Mouse (Mus musculus) forebrain, embryonic 12.5 days (tissue): ENCODE measurements around the gene Trim47. TPM values are rescaled to one million over a fixed set of nuclear protein-coding genes. Genes with fewer than 3 reads are reported as not detected.
"Not testable (repeated sequence)": the region's sequence is repeated elsewhere in the genome, so short reads cannot be mapped to it uniquely, and the experiment has no call there.

Source experiments
- ATAC-seq: fragments of 200-750 bp; cut with Nextera tagmentation; 2 replicates; pipeline ENCODE4 v1.8.0; 2017; ENCODE audit warnings: moderate TSS enrichment; ENCODE audit not compliant: low FRiP score
- H3K27ac ChIP-seq: fragments of 300-500 bp; sonication (generic); 2 replicates; pipeline ENCODE4 v1.5.1; 2016; ENCODE audit warnings: mild to moderate bottlenecking
- H3K27me3 ChIP-seq: fragments of 300-500 bp; sonication (generic); 2 replicates; pipeline ENCODE4 v1.6.1; 2016; ENCODE audit warnings: mild to moderate bottlenecking
- H3K36me3 ChIP-seq: fragments of 300-500 bp; sonication (generic); replicated peaks from 2 replicates; pipeline ENCODE4 v1.6.1; 2016; ENCODE audit warnings: mild to moderate bottlenecking
- H3K4me1 ChIP-seq: fragments of 300-500 bp; sonication (generic); 2 replicates; pipeline ENCODE4 v1.6.1; 2016
- H3K4me2 ChIP-seq: fragments of 300-500 bp; sonication (generic); 2 replicates; pipeline ENCODE4 v1.6.1; 2016; ENCODE audit warnings: mild to moderate bottlenecking, moderate library complexity
- H3K4me3 ChIP-seq: fragments of 300-500 bp; sonication (generic); replicated peaks from 2 replicates; pipeline ENCODE4 v1.5.1; 2016; ENCODE audit warnings: mild to moderate bottlenecking
- H3K9ac ChIP-seq: fragments of 300-500 bp; sonication (generic); 2 replicates; pipeline ENCODE4 v1.6.1; 2016; ENCODE audit warnings: mild to moderate bottlenecking
- H3K9me3 ChIP-seq: fragments of 300-500 bp; sonication (generic); 2 replicates; pipeline ENCODE4 v1.6.1; 2016
- WGBS: fragments of 180-500 bp; shearing (Covaris S2); methylation state at CpG from one replicate; pipeline ENCODE4 v1.1.7; 2016; 5-methylcytosine and 5-hydroxymethylcytosine counted together
- polyA plus RNA-seq: library from polyadenylated mRNA; unstranded; fragments of >200 nt; fragmentation: Nextera tagmentation; extraction: Ambion mirVana; gene quantifications from 2 replicates; pipeline ENCODE4 v1.2.1, GENCODE M21; 2016

The Trim47 gene
- polyA plus RNA-seq, 1 experiment from 2014 or later: 3.2 TPM

DNA sequence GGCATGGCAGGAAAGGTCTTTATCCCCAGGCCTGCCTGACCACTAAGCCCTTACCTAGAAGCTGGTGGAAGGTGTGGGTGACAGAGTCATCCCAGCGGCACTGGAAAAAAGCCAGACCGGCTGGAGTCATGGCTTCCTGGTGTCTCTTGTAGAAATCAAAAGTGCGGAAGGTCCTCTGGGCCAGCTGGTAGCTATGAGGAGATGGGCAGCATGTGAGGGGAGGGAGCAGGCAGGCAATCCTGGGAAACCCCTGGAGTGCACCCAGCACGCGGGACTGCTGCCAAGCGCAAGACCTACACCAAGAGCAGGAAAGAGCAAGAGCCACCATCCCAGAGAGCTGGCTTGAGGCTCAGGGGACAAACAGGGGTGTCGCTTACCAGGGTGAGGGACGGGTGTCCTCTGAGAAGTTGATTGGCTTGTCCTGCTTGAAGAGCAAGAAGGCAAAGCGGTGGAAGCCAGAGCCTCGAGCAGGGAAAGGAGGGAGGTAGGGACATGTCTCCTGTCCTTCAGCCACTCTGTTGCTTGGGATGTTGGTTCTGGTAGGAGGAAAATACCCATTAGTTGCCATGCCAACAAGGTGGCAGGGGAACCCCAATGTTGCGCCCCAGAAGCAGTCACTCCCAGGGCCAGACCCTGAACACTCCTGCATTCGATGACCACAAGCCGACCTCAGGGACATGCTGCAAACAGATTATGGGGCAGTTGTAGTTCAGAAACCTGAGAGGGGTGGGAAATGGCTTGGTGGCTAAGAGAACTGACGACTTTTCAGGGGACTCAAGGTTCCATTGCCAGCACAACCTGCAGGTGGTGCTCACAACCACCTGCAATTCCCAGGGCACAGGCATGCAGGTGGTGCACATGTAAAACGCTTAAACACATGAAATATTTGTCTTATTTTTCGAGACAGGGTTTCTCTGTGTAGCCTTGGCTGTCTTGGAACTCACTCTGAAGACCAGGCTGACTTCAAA lies 5.6 kb upstream of the Trim47 start:
- Histone ChIP-seq H3K9me3 (no peaks in the 10 kb centered on the region), H3K4me2 (no peak overlapping the region), H3K36me3 (peaks cover 45% of the 10 kb centered on the region), H3K27ac (no peak overlapping the region), H3K9ac (no peak overlapping the region), H3K4me1 (peaks cover 35% of the 10 kb centered on the region), H3K4me3 (no peak overlapping the region), H3K27me3 (0 out of 2 replicates have a peak, but pooled peaks cover 9% of the 10 kb centered on the region)
- WGBS: 89% methylated on average over 16 of the region's 16 CpGs
- no peak for ATAC-seq

DNA sequence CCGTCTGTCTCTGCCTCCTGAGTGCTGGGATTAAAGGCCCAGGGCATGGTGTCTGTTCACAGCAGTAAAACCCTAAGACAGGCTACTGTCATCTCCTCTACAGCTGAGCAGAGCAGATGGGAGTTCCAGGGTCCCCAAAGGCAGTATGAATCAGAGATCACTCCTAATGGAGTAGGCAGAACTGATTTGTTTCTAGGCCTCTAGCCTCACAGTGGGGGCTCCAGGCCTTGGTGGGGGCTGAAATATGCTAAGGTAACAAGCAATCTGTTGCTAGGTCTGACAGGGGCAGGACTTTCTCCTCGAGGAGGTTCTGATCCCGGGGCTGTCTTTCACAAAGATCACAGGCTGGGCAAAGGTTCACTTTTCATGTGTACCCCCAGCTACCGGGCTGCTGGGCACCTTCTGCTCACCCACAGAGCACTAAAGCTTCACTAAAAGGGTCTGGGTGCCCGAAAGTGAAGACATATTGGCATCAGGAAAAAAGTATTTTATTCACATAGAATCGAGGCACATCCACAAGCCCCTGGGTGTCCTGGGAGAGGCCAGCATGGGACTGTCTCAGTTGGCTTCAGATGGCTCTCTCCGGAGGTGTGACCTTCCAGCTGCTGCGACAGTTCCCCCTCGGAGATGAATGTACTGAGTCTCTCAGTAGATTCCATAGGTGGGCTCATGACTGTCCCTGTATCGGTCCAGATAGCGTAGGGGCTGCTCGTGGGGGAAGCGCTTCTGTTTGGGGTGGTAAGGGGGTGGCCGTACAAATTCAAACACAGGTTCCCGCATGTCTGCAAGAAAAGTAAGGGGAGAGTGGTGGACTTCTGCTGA lies 4.5 kb upstream of the Trim47 start:
- 85% methylated on average over 15 of the region's 15 CpGs for WGBS
- Histone ChIP-seq H3K27me3 (0 out of 2 replicates have a peak, but pooled peaks cover 9% of the 10 kb centered on the region), H3K4me2 (peak overlapping the region; percentile 83), H3K4me1 (peaks cover 34% of the 10 kb centered on the region), H3K9me3 (no peaks in the 10 kb centered on the region), H3K4me3 (peak overlapping the region; percentile 53), H3K36me3 (peaks cover 45% of the 10 kb centered on the region), H3K9ac (peak overlapping the region; percentile 69; the same call in 1 of the 2 replicates), H3K27ac (no peak overlapping the region)
- no peak for ATAC-seq

DNA sequence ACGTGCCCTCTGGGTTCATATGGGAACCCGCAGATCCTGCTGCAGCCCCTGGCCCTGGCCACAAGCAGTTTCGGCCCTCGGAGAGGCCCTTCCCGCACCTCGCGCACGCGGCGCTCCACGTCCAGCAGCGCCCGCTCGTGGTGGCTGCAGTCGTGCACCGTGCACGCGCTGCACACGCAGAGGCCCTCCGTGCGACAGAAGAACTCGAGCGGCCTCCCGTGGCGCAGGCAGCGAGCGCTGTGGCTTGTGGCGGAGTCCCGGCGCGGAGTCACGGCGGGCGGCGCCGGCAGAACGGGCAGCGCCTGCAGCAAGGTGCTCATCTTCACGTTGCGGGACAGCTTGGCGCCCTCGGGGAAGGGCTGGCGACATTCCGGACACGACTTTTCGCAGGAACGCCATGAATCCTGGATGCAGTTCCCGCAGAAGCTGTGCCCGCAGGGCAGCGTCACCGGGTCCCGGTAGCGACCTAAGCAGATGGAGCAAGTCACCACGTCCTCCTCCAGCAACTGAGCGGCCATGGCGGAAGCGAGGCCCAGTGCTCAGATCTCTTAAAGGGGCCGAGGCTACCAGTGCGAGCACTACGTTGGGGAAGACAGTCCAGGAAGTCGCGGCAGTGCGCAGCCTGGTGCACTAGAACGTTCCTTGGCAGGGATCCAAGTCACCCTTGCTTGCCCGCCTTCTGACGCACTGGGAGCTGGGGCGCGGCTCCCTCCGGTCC lies 3.6 kb upstream of the Trim47 start, which contains the start of gene Trim65:
Trim65 (minus strand) TSS at position 641 of the 718 bp plus-strand sequence.
- Histone ChIP-seq H3K27ac (peak within 1 kb of the TSS; percentile 87), H3K4me3 (peak within 1 kb of the TSS; percentile 53), H3K9me3 (no peaks in the 10 kb centered on the region), H3K4me1 (peaks cover 34% of the 10 kb centered on the region), H3K36me3 (peaks cover 44% of the 10 kb centered on the region), H3K9ac (peak within 1 kb of the TSS; percentile 69), H3K27me3 (0 out of 2 replicates have a peak, but pooled peaks cover 9% of the 10 kb centered on the region), H3K4me2 (peak within 1 kb of the TSS; percentile 83)
- peak; percentile 90 for ATAC-seq
- 1% methylated on average over 69 of the region's 69 CpGs for WGBS

DNA sequence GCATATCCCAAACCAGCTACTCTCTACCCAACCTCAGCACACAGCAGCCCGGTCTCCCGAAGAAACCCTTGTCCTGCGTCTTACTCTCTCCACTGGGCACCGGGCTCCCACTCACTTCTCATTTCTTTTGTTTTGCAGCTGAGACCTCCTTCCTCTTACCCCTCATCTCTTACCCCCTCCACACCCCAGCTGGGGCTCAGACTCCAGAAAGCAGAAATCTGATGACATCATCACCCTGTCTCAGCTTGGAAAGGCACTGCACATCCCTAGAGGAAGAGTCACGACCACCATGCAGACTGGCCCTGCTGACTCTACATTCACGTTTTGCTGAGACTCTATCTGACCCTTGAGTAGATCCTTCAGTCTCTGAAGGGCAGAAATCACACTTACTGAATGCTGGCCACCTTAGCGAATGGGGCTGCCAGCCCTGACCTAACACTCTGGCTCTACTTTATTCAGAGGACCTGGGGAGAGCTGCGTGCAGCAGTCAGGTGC lies 3.0 kb upstream of the Trim47 start:
- Histone ChIP-seq H3K9me3 (no peaks in the 10 kb centered on the region), H3K27ac (peak overlapping the region; percentile 87), H3K4me2 (peak overlapping the region; percentile 83), H3K36me3 (peaks cover 42% of the 10 kb centered on the region), H3K9ac (peak overlapping the region; percentile 69), H3K4me3 (peak overlapping the region; percentile 53), H3K4me1 (peaks cover 34% of the 10 kb centered on the region), H3K27me3 (0 out of 2 replicates have a peak, but pooled peaks cover 9% of the 10 kb centered on the region)
- peak; percentile 37 for ATAC-seq
- 44% methylated on average over 8 of the region's 8 CpGs for WGBS

DNA sequence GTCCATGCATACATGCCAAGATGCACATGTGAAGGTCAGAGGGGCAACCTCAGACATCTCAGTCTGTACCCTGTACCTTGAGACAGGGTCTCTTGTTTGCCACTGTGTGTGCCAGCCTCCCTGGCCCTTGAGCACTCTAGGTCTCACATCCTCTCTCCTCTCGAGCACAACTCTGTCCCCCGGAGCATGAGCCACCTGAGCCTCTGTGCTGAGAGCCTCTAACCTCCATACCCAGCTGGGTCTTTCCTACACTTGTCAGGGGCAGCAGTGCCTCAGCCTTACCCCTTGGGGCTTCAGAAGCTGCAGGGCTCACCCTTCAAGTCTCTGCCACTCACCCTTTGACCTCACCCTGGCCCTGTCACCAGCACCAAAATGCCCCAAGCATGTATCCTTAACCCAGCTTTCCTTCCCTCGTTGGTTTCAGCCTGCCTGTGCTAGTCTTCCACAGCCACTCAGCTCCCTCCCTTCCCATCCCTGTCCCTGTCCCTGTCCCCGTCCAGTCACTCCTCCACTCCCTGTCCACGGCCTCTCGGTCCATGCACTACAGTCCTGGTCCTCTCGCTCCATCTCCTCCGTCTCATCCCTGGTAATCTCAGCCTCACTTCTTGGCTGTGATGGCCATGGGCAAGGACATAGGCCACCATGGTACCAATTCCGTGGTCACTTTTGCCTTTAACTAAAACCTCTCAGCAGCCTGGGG lies 2.2 kb upstream of the Trim47 start:
- Histone ChIP-seq H3K4me3 (no peak overlapping the region), H3K9ac (0 out of 2 replicates have a peak overlapping the region, but pooled peaks have one; percentile 69), H3K36me3 (peaks cover 34% of the 10 kb centered on the region), H3K4me1 (peaks cover 34% of the 10 kb centered on the region), H3K9me3 (no peaks in the 10 kb centered on the region), H3K27me3 (0 out of 2 replicates have a peak, but pooled peaks cover 9% of the 10 kb centered on the region), H3K4me2 (no peak overlapping the region), H3K27ac (no peak overlapping the region; the same call in 1 of the 2 replicates)
- no peak for ATAC-seq
- 81% methylated on average over 9 of the region's 9 CpGs for WGBS

DNA sequence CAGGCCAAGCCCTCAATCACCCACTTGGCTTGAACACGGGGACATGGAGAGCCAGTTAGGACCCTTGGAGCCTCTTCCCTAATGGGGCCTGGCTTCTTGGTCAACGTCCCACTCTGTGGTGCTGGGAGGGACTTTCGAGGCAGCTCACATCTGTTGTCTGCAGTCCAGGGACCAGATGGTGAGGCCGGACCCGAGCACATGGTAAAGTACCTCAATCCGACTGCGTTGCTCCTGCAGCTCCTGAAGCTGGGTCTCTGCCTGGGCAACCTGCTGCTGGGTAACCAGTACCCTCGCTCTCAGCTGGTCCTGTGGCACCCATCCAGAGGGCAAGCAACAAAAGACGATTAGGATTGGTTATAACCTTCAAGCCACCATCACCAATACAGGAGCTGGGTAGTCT lies 976 bp upstream of the Trim47 start:
- Histone ChIP-seq H3K4me2 (no peak overlapping the region), H3K27ac (peak overlapping the region; percentile 46; the same call in 1 of the 2 replicates), H3K4me3 (no peak overlapping the region), H3K9me3 (no peaks in the 10 kb centered on the region), H3K27me3 (0 out of 2 replicates have a peak, but pooled peaks cover 9% of the 10 kb centered on the region), H3K4me1 (peaks cover 34% of the 10 kb centered on the region), H3K36me3 (peaks cover 22% of the 10 kb centered on the region), H3K9ac (no peak overlapping the region)
- WGBS: 81% methylated on average over 9 of the region's 9 CpGs
- ATAC-seq: no peak

DNA sequence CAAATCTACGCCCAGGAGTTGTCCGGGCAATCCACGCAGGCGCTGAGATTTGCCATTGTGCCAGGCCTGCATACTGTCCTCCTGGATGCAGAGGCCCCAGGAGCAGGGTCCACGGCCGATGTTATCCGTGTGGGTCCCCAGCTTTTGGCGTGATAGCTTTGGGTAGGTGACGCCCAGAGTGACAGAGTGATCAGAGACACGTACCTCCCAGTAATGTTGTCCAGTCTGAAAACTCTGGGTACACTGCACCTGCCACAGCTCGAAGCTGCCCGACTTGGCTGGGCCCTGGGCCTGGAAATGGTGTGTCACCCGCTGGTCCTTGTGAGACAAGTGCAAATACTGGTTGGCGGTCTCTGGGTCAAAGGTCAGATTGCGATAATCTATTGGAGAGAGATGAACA lies 749 bp downstream of the Trim47 start:
- no peak for ATAC-seq
- WGBS: 94% methylated on average over 15 of the region's 15 CpGs
- Histone ChIP-seq H3K9me3 (no peaks in the 10 kb centered on the region), H3K4me3 (no peak overlapping the region), H3K4me2 (no peak overlapping the region), H3K27ac (no peak overlapping the region), H3K36me3 (peaks cover 5% of the 10 kb centered on the region), H3K27me3 (0 out of 2 replicates have a peak, but pooled peaks cover 7% of the 10 kb centered on the region), H3K4me1 (peaks cover 29% of the 10 kb centered on the region), H3K9ac (no peak overlapping the region)

DNA sequence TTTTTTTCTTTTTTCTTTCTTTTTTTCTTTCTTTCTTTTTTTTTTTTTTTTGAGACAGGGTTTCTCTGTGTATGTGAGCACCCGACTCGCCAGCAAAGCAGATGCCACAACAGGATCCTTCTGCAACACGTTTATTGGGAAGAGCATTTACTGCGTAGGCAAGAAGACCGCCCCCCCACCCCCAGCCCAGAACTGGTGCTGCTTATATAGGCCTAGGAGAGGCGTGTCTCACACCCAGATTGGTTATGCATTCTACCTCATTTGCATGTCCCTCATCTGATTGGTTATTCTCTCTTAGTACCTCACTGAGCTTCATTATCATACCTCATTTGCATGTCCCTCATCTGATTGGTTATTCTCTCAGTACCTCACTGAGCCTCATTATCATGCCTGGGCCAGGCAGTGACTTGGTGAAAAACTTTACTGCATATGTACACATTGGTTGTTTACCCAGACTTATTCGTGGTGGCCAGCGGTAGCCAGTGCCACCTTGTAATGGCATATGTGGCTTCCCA lies 5.2 kb downstream of the Trim47 start:
- not testable (repeated sequence) for H3K27ac ChIP-seq, H3K36me3 ChIP-seq, ATAC-seq, H3K4me2 ChIP-seq, H3K9me3 ChIP-seq, H3K27me3 ChIP-seq, H3K9ac ChIP-seq, H3K4me3 ChIP-seq, H3K4me1 ChIP-seq
- WGBS: 91% methylated on average over 8 of the region's 8 CpGs

DNA sequence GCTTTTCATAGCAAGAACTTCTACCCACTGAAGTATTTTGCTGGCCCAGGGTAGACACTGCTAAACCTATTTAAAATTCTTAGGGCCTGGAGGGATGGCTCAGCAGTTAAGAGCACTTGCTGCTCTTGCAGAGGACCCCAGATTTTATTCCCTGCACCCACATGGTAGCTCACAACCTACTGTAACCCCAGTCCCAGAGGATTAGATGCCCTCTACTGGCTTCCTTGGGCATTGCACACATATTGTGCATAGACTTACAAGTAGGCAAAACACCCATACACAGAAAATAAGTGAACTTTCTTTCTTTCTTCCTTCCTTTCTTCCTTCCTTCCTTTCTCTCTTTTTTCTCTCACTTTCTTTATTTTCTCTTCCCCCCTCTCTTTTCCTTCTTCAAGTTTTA lies 9.2 kb downstream of the Trim47 start:
- no peak for ATAC-seq
- Histone ChIP-seq H3K9ac (no peak overlapping the region), H3K27me3 (0 out of 2 replicates have a peak, but pooled peaks cover under 1% of the 10 kb centered on the region), H3K36me3 (no peaks in the 10 kb centered on the region), H3K4me2 (no peak overlapping the region), H3K27ac (no peak overlapping the region), H3K4me1 (peaks cover 10% of the 10 kb centered on the region), H3K9me3 (no peaks in the 10 kb centered on the region), H3K4me3 (no peak overlapping the region)

DNA sequence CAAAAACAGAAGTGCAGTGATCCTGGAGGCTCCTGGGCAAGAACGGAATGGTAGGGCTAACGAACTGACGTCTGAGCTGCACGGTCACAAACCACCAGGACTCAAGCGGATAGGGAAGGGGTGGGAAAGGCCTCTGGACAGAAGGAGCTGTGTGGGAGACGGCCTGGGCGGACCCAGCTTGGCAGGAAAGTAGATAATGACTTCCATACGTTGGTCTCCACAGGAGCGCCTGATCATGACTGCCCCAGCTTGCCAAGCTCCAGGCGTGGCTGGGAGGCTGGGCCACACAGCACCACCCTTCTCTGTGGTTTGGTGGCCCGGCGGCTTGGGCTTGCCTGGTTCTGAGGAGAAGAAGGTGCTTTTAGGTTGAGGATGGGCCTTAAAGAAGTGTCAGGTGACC lies 9.8 kb downstream of the Trim47 start:
- Histone ChIP-seq H3K4me1 (peaks cover 10% of the 10 kb centered on the region), H3K27me3 (peaks cover 4% of the 10 kb centered on the region), H3K36me3 (no peaks in the 10 kb centered on the region), H3K9me3 (no peaks in the 10 kb centered on the region), H3K27ac (no peak overlapping the region), H3K4me3 (no peak overlapping the region), H3K4me2 (no peak overlapping the region), H3K9ac (no peak overlapping the region)
- 73% methylated on average over 12 of the region's 12 CpGs for WGBS
- no peak for ATAC-seq
